Mouse (Mus musculus): ENCODE measurements around the gene Lrrc10b. TPM values are rescaled to one million over a fixed set of nuclear protein-coding genes. Genes with fewer than 3 reads are reported as not detected.

The Lrrc10b gene
- polyA plus RNA-seq, 1 experiment: not detected

DNA sequence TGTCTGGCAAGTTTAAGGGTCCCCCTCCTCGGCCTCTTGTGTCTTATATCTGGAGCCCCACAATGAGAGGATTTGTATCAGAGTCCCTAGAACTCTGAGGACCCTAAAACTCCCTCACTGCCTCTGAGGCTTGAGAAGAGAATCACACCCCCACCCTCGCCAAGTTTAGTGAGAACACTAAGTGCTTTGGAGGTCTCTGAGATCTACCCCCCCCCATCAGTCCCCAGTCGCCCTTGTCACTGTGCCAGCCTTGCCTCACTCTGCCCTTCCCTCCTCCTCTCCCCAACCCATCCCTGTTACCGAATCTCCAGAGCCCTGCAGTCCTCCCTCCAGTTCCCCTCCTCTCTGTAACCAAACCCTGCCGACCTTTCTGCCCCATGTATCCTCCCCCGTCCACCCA is 30.5 kb downstream of the Lrrc10b start:
- no peak for TF ChIP-seq GATA1 (IDR thresholded peaks at IDR 0.05; ENCODE audit: low read length)

DNA sequence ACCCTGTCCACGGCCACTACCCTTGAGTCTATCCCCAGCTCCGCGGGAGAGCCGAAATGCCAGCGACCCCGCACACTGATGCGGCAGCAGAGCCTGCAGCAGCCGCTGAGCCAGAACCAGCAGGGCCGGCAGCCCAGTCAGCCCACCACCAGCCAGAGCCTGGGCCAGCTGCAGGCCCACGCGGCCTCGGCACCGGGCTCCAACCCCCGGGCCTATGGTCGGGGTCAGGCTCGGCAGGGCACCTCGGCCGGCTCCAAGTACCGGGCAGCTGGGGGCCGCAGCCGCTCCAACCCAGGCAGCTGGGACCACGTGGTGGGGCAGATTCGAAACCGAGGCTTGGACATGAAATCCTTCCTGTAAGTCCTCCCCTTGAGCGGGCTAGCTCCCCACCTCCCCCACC is 31.0 kb downstream of the Lrrc10b start:
- TF ChIP-seq GATA1 (IDR thresholded peaks at IDR 0.05; ENCODE audit: low read length): no peak

DNA sequence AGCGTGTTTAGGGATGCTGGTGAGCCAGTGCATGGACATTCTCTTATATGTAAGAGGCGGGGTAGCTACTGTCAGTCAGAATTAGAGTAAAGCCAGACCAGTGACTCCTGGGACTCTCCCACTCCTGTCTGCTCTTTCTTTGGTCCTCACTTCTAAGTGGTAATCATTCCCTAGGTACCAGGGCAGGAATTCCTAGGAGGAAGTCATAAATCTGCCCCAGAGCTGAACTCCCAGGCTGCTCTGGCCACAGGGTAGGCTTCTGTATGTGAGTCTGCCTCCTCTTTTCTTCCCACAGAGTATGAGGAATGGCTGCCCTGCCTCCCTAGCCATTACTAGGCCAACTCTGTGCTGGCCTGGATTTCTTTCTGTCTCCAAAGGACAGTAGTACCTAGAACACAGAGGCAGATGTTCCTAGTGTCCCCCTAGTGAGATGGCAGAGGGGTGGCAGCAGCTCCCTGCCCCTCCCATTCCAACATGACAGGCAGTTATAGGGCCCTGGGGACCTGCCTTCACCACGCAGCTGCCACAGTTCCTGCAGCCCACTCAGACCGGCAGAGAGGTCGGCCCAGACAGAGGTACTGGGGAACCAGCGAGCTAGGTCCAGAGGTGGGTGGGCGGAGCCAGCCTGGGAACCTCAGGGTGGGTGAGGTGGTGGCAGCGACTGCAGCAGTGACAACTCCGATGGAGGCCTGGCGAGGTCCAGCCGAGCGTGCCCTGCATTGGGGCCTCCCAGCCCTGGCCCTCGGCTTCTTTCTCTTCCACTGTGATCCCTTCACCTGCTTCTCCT is 31.6 kb downstream of the Lrrc10b start:
- TF ChIP-seq GATA1 (IDR thresholded peaks at IDR 0.05; ENCODE audit: low read length): no peak

DNA sequence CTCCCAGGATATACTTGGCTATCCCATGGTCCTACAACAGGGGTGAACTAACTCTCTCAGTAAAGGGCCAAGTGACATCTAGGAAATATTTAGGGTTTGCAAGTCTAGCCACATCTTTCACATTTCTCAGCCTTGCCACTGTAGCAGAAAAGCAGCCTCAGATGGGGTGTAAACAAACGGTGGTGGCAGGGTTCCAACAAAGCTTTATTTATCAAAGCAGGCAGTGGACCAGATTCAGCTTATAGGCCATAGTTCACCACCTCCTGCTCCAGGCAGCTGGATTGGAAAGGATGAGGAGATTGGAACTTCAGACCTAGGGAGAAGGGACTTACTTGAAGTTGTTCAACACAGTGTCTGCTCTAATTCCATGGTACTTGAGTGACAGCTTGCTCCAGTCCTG is 32.5 kb downstream of the Lrrc10b start:
- no peak for TF ChIP-seq GATA1 (IDR thresholded peaks at IDR 0.05; ENCODE audit: low read length)

DNA sequence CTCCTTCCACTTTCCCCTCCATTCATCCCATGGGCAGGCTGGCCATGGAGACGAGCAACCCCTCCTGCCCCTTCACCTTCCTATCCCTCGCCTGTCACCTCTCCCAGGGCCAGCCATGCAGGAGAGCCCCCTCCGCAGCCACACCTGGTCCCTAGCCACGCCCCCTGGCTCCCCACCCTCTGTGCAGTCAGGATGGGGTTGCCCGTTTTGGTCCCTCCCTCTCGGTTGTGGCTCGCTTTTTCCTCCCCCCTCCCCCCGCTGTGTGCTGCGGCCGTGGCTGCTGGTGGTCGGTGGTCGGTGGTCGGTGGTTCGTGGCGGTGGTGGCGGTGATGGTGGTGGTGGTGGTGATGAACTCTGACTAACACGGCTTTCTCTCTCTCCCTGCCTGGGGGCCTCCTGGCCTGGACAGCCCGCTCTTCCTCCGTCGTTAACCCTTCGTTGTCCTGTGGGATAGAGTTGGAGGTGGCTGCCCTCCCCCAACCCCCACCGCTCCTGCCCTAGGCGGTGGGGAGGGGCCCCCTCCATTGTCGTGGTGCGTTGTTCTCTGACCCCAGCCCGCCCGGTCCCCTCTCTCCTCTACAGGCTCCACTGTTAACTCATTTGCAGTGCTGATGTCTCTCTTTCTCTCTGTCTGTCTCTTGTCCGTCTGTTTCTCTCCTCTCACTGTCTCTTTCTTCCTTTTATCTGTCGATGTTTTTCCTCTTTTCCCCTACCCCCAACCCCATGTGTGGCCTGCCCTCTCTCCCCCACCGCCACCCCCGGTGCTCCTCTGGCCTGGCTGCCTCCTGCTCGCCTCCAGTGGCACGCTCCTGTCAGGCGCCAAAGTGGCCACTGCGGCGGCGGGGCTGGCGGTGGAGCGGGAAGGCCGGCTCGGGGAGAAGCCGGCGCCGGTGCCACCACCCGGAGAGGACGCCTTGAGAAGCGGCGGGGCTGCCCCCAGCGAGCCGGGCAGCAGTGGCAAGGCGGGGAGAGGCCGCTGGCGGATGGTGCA is 35.0 kb downstream of the Lrrc10b start:
- TF ChIP-seq GATA1 (IDR thresholded peaks at IDR 0.05; ENCODE audit: low read length): no peak

DNA sequence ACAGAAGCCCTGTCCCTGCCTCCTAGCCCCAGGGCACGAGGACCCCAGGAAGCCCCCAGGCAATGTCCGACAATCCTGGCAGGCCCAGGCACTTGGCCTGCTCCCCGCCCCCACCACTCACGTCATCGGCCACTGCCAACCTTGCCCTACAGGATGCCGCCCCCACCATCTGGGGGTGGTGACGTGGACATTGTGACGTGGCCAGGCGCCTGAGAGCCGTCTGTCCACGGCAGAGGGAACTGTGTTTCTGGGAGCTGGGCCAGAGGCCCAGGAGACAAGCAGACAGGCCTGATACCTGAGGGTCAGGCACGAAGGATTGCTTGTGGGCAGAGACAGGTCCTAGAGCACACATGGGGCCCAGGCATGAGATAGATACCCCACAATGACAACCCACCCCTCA is 39.8 kb downstream of the Lrrc10b start:
- no peak for TF ChIP-seq GATA1 (IDR thresholded peaks at IDR 0.05; ENCODE audit: low read length)

DNA sequence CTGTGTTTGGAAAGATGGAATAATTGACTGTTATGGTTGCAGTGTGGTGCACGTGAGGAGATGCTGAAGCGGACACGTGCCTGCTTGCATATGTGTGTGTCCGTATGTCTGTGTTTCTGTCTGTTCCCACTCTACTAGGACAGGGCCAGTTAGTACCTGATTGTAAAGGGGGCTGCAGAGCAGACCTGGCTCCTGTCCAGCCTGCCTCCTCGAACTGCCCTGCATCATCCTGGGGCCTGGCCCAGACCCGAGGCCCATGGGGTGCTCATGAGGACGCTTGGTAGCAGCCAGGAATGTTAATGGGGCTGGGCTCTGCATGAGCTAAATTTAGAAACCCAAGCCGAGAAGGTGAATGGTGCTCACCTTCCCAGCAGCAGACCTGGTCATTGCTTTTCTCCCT is 40.4 kb downstream of the Lrrc10b start:
- no peak for TF ChIP-seq GATA1 (IDR thresholded peaks at IDR 0.05; ENCODE audit: low read length)

DNA sequence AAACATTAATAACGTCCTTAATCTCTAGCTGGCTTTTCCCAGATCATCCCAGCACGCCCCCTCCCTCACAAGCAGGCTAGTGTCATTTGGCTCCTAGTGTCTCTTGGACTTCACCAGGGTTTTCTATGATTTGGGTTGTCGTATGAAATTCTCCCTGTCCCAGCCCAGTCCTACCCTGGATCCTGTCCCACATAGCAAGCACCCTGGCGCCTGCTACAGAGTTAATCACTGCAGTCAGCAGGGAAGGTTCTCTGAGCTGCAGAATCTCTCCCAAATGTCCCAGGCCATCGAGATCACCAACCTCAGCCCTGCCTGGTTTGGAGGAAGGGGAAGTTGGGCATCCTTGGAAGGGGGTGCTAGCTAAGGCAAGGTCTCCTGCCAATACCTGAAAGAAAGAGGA is 41.8 kb downstream of the Lrrc10b start:
- no peak for TF ChIP-seq GATA1 (IDR thresholded peaks at IDR 0.05; ENCODE audit: low read length)

DNA sequence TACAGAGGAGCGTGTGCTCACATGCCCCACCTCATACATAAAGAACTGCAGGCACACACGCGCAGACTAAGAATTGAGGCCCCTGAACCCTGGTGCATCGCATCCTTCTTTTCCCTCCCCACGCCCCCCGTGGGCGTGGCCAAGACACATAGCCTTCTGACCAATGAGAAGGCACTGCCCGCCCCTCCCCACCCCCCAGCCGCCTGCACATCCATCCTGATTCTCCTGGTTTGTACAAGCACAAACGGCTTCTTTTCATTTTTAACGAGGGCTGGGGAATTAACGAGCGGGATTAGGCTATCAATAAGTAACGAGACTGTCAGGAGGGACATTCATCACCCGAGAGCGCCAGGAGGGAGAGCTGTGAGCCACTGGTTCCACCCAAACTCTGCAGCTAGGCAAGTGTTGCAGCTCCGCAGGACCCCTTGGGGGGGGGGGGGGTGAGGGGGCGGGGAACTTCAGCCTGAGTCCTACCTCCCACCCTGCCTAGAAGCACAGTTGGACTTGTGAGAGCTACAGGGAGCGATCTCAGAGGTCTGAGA is 43.5 kb downstream of the Lrrc10b start:
- no peak for TF ChIP-seq GATA1 (IDR thresholded peaks at IDR 0.05; ENCODE audit: low read length)

Other genes with a start within 250 kb of the Lrrc10b start
- not detected in 2 replicates for gene Myrf, start 216.7 kb downstream of the Lrrc10b start, polyA plus RNA-seq (2012)
- gene Dagla, start 152.6 kb downstream of the Lrrc10b start, polyA plus RNA-seq (2012): not detected in 2 replicates
- not detected in 2 replicates for gene Syt7, start 68.4 kb downstream of the Lrrc10b start, polyA plus RNA-seq (2012)
- gene Ppp1r32, start 25.5 kb upstream of the Lrrc10b start, polyA plus RNA-seq (2012): 0.35 and 0.75 TPM in 2 replicates
- gene Cpsf7, start 67.8 kb upstream of the Lrrc10b start, polyA plus RNA-seq (2012): 29.9 and 62.4 TPM in 2 replicates
- gene Sdhaf2, start 68.7 kb upstream of the Lrrc10b start, polyA plus RNA-seq (2012): 5.0 and 5.7 TPM in 2 replicates
- gene Tmem216, start 98.8 kb upstream of the Lrrc10b start, polyA plus RNA-seq (2012): 0.81 and 1.8 TPM in 2 replicates
- 7.4 and 8.4 TPM in 2 replicates for gene Cyb561a3, start 119.7 kb upstream of the Lrrc10b start, polyA plus RNA-seq (2012)
- gene Tmem138, start 119.9 kb upstream of the Lrrc10b start, polyA plus RNA-seq (2012): 4.4 and 5.6 TPM in 2 replicates
- gene Ddb1, start 147.9 kb upstream of the Lrrc10b start, polyA plus RNA-seq (2012): 21.0 and 21.3 TPM in 2 replicates
- 2.5 and 6.5 TPM in 2 replicates for gene Tkfc, start 148.2 kb upstream of the Lrrc10b start, polyA plus RNA-seq (2012)
- gene Vwce, start 176.7 kb upstream of the Lrrc10b start, polyA plus RNA-seq (2012): 0.18 and 0.25 TPM in 2 replicates
- not detected in 2 replicates for gene Pga5, start 220.6 kb upstream of the Lrrc10b start, polyA plus RNA-seq (2012)
- gene Vps37c, start 231.3 kb upstream of the Lrrc10b start, polyA plus RNA-seq (2012): 37.6 and 43.0 TPM in 2 replicates